Mouse (Mus musculus) heart, postnatal 4 days (tissue): ENCODE measurements at regions not wholly inside any gene's neighbourhood (a gene's known extent, or its start where the extent isn't known, plus 50 kb on each side); places are given as distances from the start of the nearest gene placed in this dataset.
A peak's percentile ranks its signal among the peaks of the same experiment; 100 is the strongest.

Experiments
- DNase-seq: peaks from one replicate; pipeline ENCODE4 v3.0.0; 2021

DNA sequence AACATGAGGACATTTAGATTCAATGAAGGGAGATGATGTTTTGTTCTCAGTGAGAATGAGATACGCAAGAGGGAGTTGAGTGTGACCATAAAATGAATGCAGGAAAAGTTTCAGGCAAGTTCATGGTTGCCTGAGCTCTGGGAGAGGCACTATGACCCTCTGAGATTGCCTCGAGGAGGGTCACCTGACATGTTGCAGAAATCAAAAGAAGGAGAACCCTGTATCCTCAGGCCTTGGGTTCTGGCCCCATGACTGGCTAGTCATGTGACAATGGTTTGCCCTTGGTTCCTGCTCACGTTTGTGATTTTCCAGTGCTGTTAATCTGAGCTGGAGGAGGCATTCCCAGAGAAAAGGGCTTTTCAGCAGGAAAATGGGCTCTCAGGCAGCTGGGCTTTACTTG is 98.9 kb downstream of the Mab21l3 start:
- no peak for DNase-seq

DNA sequence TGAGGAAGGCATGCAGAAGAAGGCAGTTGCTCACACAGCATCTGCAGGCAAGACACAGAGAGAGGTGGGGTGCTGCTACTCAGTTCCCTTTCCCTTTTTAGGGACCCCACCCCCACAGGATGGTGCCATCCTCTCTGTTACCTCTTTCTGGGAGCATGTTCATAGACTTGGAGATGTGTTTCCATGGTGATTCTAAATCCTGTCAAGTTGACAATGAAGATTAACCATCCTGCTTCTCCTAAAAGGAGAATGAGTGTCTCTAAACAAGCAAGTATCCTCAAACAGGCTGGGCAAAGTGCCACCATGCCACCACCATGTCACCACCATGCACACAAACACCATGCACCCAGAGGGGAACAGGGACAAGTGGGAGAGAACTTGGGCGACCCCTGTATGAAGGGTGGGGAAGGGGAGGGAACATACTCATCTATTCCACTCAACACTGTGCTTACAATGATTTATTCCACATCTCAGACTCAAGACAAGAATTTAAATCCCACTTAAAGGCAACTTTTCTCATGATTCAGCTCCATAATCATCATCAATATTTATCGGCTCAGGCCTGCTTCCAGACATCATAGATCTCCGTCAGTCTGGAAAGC is 99.6 kb downstream of the Mab21l3 start:
- no peak for DNase-seq

- DNase-seq: no peak
Measured at GRCm38 (mm10) chr3:101748186-101748585, 100.6 kb downstream of the Mab21l3 start.

- no peak for DNase-seq
Measured at GRCm38 (mm10) chr3:101740906-101741305, 107.9 kb downstream of the Mab21l3 start.

GRCm38 (mm10) chr3:101737197-101737596 is 111.6 kb downstream of the Mab21l3 start:
- no peak for DNase-seq

DNA sequence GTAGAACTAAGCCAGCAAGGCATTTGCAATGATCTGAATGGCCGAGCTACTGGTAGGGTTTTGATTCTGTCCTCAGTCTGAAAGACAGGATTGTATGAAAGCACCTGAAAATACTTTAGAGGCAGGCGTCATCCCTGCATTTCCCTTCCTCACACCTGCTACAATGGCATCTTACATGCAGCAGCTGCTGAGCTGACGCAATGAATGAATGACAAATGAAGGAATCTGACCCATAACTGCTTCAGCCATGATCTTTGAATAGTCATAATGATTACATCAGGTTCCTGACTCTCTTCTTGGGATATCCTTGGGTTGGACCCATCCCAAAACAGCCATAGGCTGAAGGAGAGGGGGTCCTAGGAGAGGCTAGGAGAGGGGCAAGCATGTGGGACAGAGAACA is 119.7 kb downstream of the Mab21l3 start:
- DNase-seq: no peak

- no peak for DNase-seq
Measured at GRCm38 (mm10) chr3:101722926-101723325, 118.4 kb upstream of the Atp1a1 start.

- no peak for DNase-seq
Measured at GRCm38 (mm10) chr3:101722001-101722400, 117.5 kb upstream of the Atp1a1 start.

DNA sequence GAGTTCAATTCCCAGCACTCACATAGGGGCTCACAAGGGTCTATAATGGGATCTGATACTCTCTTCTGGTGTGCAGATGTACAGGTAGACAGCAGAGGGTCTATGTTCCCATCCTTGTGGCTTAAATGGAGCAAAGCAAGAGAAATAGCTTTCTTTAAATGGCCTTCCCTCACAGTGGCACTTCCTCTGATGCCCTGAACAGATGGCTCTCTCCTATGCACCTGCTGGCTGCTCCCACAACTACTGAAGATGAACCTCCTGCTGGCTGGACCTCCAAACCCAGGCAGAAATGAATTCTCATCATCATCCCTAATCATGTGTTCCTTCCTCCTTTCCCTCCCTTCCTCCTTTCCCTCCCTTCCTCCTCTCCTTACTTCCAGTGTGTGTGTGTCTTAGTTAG is 110.9 kb upstream of the Atp1a1 start:
- no peak for DNase-seq

GRCm38 (mm10) chr3:101714810-101715209 is 110.3 kb upstream of the Atp1a1 start:
- DNase-seq: no peak

- no peak for DNase-seq
Measured at GRCm38 (mm10) chr3:101713669-101714068, 109.2 kb upstream of the Atp1a1 start.

- peak; percentile 59 for DNase-seq
Measured at GRCm38 (mm10) chr3:101713138-101713638, 108.7 kb upstream of the Atp1a1 start.

DNA sequence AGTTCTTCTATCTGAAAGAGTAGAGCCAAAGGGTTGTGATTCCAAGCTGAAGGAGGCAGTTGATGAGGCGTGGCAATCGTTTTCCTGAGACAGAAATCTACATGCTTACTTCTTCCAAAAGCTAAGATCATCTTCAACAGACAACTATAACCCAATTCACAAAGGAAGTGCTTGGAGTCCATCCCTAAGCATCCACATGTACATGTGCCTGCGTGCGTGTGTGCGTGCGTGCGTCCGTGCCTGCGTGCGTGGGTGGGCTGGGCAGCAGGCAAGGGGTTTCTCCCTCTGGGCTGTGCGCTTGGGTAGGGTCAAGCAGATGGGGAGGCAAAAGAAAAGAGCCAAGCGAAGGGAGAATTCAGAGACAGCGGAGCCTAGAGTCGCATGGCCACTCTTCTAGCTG is 108.2 kb upstream of the Atp1a1 start:
- DNase-seq: no peak

- DNase-seq: peak; percentile 58
Measured at GRCm38 (mm10) chr3:101711594-101712171, 107.2 kb upstream of the Atp1a1 start.

GRCm38 (mm10) chr3:101709379-101709970 is 105.0 kb upstream of the Atp1a1 start:
- DNase-seq: peak; percentile 83

- DNase-seq: no peak
Measured at GRCm38 (mm10) chr3:101708821-101709220, 104.3 kb upstream of the Atp1a1 start.

DNA sequence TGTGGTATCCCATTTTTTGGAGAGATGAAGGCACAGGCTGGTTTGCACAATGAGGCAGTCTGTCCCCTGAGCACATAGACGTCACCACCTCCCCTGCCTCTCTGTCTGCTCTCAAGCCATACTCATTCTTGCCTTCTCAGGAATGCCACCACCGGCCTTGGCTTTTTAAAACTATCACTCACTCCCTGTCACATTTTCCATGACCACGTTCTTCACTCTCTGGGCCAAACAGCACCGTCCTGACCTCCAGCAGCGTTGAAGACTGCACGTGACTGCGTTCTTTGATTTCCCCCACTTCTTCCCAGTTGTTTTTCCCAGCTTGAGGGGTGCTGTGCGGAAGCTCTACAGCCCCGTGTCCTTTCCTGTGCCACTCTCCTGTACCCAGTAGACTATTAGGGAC is 100.4 kb upstream of the Atp1a1 start:
- peak; percentile 62 for DNase-seq

DNA sequence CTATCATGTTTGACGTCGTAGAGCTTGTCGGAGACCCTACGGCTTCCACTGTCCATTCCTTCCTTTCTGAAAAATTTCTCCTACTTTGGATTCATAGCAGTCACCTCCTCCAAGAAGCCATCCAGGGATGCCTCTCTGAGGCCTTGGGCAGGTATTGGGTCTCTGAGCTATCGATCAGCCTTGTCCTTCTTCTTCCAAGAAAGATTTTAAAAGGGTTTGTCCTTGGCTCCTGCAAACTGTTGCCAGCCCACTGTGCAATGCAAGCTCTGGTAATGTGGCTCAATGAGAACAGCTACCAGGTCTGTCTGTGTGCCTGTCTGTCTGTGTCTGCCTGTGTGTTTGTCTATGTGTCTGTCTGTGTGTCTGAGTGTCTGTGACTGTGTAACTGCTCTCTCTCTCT is 99.8 kb upstream of the Atp1a1 start:
- DNase-seq: no peak

- no peak for DNase-seq
Measured at GRCm38 (mm10) chr3:101701763-101702173, 97.3 kb upstream of the Atp1a1 start.

DNA sequence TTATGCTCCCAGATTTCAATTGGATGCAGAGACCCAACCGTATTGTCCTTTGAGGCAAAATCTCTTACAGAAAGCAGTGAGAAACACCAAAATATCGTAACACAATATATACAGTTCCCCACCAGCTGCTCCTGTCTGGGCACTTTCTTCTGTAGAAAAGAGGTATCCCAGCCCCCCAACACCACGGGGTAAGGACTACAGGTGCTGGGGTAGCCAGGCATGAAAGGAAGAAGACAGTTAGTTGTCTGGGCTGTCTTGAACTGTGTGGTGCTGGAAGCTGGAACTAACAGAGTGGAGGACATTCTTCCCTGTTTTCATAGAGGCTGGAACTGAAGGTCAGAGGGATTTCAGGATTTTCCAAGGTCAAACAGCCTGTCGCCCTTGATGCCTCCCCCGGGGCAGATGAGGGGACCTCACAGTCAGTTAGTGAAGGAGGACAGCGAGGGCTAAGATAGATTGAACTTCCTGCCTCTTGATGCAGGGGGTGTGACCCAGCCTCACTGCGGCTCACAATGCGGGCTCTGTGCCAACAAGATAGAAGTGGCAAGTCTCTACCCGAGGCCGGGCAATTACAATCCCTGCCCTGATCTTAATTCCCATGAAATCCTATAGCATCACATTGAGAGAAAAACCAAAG is 96.6 kb upstream of the Atp1a1 start:
- DNase-seq: peak; percentile 65

DNA sequence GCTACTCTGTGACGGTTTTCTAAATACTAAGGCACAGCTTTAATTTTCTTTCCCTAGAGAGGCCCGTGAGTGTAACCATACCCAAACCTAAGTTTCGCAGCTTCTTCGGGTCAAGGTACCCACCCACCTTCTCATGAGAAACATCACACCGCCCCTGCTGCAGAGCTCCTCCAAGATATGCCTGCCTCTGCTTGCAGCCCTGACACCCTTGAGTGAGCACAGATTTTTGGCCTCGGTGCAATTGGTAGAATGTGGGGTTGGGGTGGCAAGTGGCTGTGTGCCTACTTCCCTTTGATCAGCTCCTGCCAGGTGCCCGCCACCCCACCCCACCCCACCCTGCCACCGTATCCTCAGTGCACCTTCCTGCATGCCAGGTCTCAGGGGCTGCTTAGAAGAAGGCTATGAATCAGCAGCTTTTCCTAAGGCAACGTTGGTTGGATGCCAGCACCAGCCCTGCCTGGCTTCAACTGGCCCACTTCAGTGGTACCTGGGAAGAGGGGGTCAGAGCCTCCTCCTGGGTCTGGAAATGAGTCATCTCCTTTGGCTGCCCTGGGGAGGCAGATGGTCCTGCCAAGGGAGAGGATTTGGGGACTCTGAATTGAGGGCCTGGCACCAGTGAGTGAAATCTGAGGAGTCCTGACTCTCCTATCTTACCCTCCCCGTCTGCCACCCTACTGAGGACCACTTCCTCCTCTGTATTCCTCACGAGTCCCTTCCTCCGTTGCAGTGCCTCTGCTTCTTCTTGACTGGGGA is 95.6 kb upstream of the Atp1a1 start:
- DNase-seq: no peak

DNA sequence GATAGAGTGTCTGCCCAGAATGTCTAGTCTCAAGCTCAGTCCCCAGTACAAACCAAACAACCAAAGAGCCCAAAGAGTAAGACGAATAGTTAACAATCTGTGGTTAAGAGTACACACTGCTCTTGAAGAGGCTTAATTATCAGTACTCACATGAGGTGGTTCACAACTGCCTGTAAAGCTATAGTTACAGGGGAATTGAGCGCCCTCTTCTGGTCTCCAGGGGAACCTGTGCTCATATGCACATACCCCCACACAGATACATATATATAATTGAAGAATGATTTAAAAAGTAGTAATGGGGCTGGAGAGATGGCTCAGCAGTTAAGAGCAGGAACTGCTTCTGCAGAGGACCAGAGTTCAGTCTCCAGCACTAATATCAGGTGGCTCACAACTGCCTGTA is 92.3 kb upstream of the Atp1a1 start:
- no peak for DNase-seq

- DNase-seq: no peak
Measured at GRCm38 (mm10) chr3:101694311-101694710, 89.8 kb upstream of the Atp1a1 start.
